Mouse (Mus musculus) 3134 (cell line): Measurements from ENCODE around the gene Rarg.
A peak's percentile ranks its signal among the peaks of the same experiment; 100 is the strongest.
"Not testable (repeated sequence)": the region's sequence is repeated elsewhere in the genome, so short reads cannot be mapped to it uniquely, and the experiment has no call there.

Source experiments
- DNase-seq: peaks from one replicate; pipeline ENCODE4 v3.0.0-alpha.2; 2011; ENCODE audit warnings: low spot score; ENCODE audit not compliant: insufficient read length; ENCODE audit errors: extremely low read depth

Rarg gene

GRCm38 (mm10) chr15:102240607-102241006, 16.7 kb downstream of the Rarg start:
- no peak for DNase-seq

- DNase-seq = no peak
Observed at GRCm38 (mm10) chr15:102239851-102240250, 17.5 kb downstream of the Rarg start.

DNA sequence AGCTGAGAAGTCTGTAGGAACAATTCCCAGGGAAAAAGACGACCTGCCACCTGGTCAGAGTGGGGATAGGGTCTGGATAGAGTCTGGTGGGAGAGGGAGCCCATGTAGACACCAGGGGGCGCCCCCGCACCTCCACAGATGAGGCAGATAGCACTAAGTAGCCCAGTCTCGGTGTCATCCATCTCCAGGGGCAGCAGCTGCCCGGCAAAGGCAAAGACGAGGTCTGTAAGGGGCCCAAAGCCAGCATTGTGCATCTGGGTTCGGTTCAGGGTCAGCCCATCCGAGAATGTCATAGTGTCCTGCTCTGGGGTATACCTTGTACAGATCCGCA, 18.1 kb downstream of the Rarg start:
- peak; percentile 51 for DNase-seq

DNA sequence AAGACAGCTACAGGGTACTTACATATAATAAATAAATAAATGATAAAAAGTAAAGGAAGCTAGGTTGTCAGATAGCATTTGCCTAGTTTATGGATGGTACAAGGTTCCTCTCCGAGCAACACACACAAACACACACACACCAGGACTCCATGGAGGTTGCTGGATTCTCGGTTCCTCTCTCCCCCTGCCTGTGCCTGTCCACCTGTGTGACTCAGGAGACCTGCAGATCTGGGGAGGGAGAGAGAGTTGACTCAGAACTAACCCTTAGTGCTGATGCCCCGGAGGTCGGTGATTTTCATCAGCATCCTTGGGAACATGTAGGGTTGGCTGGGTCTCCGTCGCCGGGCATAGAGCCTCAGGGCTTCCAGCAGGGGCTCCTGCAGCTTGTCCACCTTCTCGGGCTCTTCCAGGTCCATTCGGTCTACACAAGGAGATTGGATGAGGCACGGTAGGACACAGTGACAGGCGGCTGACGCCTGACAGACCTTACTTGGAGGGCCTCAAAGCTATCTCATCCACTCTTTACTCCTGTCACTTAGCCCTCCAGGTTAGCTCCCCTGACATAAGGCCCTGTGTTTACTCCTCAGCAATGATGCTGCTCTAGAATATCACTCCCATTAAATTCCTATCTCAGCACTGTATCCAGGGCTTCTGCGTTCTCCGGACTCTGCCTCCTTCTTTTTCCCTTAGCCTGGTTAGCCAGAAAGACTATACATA, 18.6 kb downstream of the Rarg start:
- DNase-seq = no peak

DNA sequence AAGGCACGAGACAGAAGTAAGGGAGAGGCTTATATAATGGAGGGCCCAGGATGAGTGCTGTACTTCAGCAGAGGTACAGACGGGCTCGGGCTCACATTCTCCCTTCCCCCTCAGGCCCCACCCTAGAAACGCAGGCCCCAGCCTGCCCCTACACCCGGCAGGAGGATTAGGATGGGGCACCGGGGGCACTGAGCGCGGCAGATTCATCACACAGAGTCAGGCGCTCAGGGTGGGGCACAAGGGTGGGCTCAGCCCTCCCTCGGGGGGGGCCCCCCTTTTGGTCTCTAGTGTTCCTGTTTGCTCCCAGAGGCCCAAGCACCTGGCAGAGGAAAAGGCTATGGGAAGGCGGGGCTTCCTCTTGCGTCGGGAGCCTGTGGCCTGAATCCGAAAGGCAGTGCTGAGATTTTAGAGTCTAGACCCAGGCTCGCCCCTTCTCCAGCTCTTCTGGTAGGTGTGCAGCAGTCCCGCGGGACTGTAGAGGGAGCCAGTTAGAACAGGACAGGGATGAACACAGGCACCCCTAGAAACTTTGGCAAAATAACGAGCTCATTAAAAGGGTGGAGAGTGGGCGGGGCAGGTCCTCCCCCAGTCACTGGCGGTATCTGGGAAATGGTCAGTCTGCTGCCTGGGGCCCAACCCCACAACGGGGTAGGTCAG, 21.8 kb downstream of the Rarg start:
- no peak for DNase-seq

DNA sequence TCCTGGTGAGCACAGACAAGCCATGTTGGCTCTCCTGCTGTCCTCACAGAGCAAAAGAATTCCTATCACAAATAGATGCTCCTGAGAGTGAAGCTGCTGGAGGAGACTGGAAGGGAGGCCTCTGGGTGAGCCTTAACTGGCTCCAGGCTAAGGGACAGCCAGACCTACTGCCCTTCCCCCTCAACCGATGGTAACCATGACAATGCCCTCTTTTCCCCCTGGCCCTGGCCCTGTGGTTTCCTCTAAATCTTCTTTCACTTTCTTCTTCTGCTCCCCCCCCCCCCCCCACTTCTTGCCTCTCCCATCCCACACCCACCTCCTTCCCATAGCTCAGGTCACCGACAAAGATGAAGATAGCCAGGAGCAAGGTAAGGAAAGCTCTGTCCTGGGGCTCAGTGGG, 23.4 kb downstream of the Rarg start:
- no peak for DNase-seq

- DNase-seq = no peak
Observed at GRCm38 (mm10) chr15:102232764-102233163, 24.6 kb downstream of the Rarg start.

DNA sequence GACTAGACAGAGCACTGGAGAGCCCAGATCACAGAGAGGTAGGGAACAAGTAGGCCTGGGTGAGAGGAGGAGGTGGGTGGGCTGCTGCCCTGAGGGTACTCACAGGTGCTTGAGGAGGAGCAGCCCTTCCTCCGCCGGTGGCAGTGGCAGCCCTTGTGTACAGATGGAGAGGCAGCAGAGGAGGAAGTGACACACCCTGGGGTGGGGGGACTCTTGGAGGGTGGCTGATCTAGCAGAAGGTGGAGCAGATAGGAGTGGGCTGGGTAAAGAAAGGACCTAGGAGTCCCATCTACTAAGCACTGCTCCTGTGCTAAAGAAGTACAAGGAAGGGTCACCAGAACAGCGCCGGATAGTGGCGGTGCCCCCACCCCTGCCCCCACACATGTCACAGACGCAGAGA, 25.6 kb downstream of the Rarg start, which contains the start of gene Itgb7:
Gene Itgb7 (minus strand): TSS at position 197 of the 400 bp plus-strand sequence.
- no peak for DNase-seq

DNA sequence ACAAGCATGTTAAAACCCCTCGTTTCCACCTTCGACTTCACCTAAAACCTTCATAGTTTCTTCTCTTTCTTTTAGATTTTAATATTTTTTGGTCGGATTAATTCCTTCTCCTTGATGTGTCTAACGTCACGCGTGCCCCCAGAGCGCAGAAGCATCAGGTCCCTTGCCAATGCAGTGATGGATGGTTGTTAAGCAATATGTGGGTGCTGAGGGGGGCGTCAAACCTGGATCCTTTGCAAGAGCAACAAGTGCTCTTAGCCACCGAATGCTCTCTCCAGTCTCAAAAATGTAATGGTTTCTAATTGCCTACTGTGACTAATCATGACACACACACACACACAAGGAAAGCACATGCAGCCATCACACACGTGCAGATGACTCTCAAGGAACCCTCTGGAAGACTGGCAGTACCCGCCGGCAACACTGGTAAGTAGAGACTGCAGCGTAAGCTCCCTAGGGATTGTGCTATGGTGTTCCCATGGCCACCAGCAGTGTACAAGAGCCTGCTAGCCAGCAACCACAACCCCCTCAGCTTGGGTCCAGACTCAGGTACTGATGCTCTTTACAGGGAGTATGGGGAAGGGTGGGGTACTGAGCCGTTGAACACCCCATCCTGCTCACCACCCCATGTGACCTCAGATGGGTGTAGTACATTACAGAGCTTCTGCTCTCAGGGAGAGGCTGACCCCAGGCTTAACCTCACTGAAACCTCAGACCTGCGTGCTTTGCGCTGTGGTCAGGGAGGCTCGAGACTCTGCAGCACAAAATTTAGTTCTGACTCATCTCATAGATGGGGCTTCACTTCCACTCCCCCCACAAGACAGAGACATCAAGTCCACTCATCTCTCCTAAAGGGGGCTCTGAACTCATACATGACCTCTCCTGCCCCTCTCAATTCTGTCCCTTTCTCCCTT, 26.7 kb downstream of the Rarg start:
- peak; percentile 81 for DNase-seq

GRCm38 (mm10) chr15:102225619-102226018, 31.7 kb downstream of the Rarg start:
- not testable (repeated sequence) for DNase-seq

DNA sequence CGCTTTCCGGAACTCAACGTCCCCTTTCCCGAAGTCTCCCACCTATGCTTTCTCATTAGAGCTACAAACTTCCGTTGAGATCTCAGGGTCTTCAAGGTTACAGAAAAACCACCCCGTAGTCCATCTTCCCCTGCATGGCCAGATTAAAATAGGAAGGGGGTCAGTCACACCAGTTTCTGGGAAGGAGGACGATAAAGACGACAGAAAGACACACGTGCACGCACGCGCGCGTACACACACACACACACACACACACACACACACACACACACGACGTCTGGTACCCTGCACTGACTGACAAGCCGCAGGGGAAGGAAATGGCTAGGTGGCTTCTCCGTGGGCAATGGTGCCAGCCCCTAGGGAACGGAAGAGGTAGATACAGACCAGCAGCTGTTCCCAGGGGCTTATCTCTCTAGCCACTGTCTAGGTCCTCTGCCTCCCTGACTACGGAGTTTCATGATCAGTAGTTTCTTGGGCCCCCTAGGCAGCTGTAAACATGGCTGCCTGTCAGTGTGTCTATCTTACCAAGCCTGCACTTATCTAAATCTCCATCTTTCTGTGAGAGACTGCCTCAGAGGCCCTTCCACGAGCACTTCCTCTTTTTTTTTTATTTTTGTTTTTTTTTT, 32.2 kb downstream of the Rarg start:
- DNase-seq = no peak

DNA sequence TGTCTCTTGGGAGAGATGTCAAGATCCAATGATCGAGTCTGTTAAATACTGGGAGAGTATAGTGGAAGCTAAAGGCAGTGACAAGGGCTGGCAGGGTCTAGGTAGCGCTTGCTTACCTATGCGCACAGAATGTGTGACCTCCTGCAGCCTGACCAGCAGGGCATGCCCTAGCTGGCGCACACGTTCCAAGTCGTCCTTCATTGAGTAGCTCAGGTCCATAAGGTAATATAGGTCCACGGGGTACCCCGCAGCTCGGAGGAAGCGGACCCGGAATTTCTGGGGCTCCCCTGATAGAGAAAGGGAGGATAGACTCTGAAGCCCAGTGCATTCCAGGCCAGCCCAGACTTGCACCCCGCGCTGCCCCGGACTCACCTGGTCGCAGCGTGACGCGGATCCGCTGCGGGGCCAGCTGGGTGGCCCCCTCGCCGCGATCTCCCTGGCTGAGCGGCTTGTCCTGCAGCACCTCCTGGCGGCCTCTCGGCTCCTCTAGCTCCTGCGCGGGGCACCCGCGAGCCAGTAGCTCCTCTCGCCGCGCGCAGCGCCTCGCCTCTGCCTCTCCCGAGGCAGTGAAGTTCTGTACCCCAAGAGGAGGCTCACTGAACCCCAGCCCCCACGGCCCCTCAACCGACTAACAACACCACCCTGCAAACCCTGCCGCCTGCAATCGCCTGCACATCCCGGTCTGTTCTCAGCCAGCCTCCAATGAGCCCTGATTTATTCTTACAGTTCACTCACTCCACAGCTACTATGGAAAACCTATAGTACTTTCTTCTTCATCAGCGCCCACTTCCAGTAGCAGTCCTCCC, 32.9 kb downstream of the Rarg start:
- peak; percentile 50 for DNase-seq

DNA sequence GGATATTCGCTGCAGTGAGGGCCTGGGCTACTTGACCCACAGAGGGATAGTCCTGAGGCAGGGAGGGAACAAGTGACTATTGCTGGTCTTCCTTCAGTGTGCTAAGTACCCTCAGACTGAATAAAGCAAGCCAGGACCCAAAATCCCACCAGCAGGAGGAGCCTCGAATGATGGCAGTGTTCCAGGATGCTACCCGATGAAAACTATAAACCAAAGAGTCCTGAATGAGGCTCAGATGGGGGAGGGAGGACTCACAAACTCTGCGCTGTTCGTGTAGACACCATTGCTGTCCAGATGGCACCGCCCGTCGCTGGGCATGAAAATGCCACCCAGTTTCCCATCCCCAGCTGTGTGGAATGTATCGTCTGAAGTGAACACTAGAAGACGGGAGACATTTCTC, 34.9 kb downstream of the Rarg start:
- DNase-seq = no peak

GRCm38 (mm10) chr15:102217325-102217724, 40.0 kb downstream of the Rarg start:
- DNase-seq = no peak

- DNase-seq = no peak
Observed at GRCm38 (mm10) chr15:102216459-102217228, 40.7 kb downstream of the Rarg start.

DNA sequence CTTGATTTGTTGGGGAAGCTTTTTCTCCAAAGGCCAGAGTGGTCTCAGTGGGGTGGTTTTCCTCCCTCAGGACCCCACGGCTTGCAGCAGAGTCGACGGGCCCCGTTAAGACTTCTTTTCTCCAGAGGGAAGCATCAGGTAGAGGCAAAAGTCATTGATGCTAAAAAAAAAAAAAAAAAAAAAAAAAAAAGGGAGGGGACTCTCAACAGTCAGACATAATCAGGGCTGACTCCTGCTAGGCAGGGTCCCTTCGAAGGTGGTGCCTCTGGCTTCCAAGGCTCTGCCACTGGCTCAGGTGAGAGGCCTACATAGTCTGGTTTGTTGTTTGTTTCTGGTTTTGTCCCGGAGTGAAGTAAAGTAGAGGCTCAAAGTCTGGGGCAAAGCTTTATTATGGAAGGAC, 41.7 kb downstream of the Rarg start:
- no peak for DNase-seq

DNA sequence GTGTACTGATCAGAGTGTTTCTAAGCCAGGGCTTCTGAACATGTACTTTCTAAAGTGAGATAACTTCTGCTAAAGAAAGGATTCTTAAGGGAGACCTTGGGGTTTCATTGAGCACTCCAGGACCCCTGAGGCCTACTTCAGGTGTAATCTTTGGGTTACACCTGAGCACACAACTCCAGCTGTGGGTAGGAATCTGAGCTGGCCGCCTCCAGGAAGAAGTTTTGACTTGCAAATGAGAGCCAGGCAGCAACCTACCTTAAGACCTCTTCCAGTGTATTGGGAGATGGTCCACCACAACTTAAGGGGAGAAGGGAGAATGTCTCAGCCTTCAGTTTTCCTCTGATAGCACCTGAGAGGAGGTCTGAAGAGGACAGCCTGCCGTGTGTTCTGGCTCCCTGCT, 43.2 kb downstream of the Rarg start:
- no peak for DNase-seq

GRCm38 (mm10) chr15:102211895-102212294, 45.4 kb downstream of the Rarg start:
- DNase-seq = no peak

GRCm38 (mm10) chr15:102210816-102211215, 46.5 kb downstream of the Rarg start:
- no peak for DNase-seq
